Mouse (Mus musculus): ENCODE results near the gene Asprv1. TPM values are rescaled to one million over a fixed set of nuclear protein-coding genes. Genes with fewer than 3 reads are reported as not detected.

The Asprv1 gene
- polyA plus RNA-seq, 1 experiment from 2014 or later, result 0.50 TPM

- no peak for ATAC-seq (ENCODE audit: low FRiP score, low TSS enrichment)
- H3K27ac ChIP-seq (ENCODE audit: low read depth, low read length), result no peak overlapping the region
- no peaks in the 10 kb centered on the region for H3K27me3 ChIP-seq (ENCODE audit: control insufficient read depth, insufficient read depth, low read length)
- peaks cover 16% of the 10 kb centered on the region for H3K4me1 ChIP-seq (ENCODE audit: control insufficient read depth, insufficient read depth, low read length)
- 61% methylated on average over 5 of the region's 5 CpGs for WGBS
- no peak overlapping the region for H3K4me2 ChIP-seq (replicated peaks; ENCODE audit: low read depth, low read length)
- H3K9me3 ChIP-seq (ENCODE audit: control insufficient read depth, low read length), result no peaks in the 10 kb centered on the region
- no peaks in the 10 kb centered on the region for H3K36me3 ChIP-seq (ENCODE audit: control insufficient read depth, insufficient read depth, low read length)
- H3K4me3 ChIP-seq (ENCODE audit: low read length), result no peak overlapping the region
- no peak overlapping the region for H3K9ac ChIP-seq (ENCODE audit: low read depth, low read length)
These were observed 41.9 kb upstream of the Asprv1 start for GRCm38 (mm10) chr6:86586070-86586469.

- 58% methylated on average over 7 of the region's 7 CpGs for WGBS
- H3K4me2 ChIP-seq (replicated peaks; ENCODE audit: low read depth, low read length), result no peak overlapping the region
- no peaks in the 10 kb centered on the region for H3K9me3 ChIP-seq (ENCODE audit: control insufficient read depth, low read length)
- H3K4me3 ChIP-seq (ENCODE audit: low read length), result no peak overlapping the region
- ATAC-seq (ENCODE audit: low FRiP score, low TSS enrichment), result no peak
- H3K27me3 ChIP-seq (ENCODE audit: control insufficient read depth, insufficient read depth, low read length), result no peaks in the 10 kb centered on the region
- H3K4me1 ChIP-seq (ENCODE audit: control insufficient read depth, insufficient read depth, low read length), result peaks cover 16% of the 10 kb centered on the region
- no peak overlapping the region for H3K27ac ChIP-seq (ENCODE audit: low read depth, low read length)
- no peaks in the 10 kb centered on the region for H3K36me3 ChIP-seq (ENCODE audit: control insufficient read depth, insufficient read depth, low read length)
- H3K9ac ChIP-seq (ENCODE audit: low read depth, low read length), result no peak overlapping the region
These were observed 39.5 kb upstream of the Asprv1 start for GRCm38 (mm10) chr6:86588429-86588828.

GRCm38 (mm10) chr6:86593146-86593897 is 34.6 kb upstream of the Asprv1 start:
- Histone ChIP-seq H3K9ac (ENCODE audit: low read depth, low read length) (no peak overlapping the region), H3K4me3 (ENCODE audit: low read length) (no peak overlapping the region), H3K9me3 (ENCODE audit: control insufficient read depth, low read length) (no peaks in the 10 kb centered on the region), H3K27ac (ENCODE audit: low read depth, low read length) (no peak overlapping the region), H3K4me2 (replicated peaks; ENCODE audit: low read depth, low read length) (no peak overlapping the region), H3K27me3 (ENCODE audit: control insufficient read depth, insufficient read depth, low read length) (no peaks in the 10 kb centered on the region), H3K4me1 (ENCODE audit: control insufficient read depth, insufficient read depth, low read length) (no peaks in the 10 kb centered on the region), H3K36me3 (ENCODE audit: control insufficient read depth, insufficient read depth, low read length) (no peaks in the 10 kb centered on the region)
- ATAC-seq (ENCODE audit: low FRiP score, low TSS enrichment), result no peak
- WGBS, result 78% methylated on average over 10 of the region's 10 CpGs

DNA sequence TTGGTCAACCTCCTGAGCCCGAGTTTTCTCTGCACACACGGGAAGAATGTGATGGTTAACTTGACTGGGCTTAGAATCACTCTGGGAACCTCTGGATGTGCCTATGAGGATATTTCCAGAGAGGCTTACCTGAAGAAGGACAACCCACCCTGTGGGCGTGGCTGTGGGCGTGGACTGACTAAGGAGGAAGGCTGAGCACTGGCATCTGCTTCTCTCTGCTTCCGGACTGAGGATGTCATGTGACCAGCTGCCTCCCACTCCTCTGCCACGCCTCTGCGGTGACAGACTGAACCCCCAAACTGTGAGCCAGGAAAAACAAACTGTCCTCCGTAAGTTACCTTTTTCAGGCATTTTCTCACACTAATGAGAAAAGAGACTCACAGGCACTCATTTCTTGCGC is 33.3 kb upstream of the Asprv1 start:
- Histone ChIP-seq H3K9ac (ENCODE audit: low read depth, low read length) (no peak overlapping the region), H3K4me2 (replicated peaks; ENCODE audit: low read depth, low read length) (peak overlapping the region; percentile 24), H3K27ac (ENCODE audit: low read depth, low read length) (no peak overlapping the region), H3K9me3 (ENCODE audit: control insufficient read depth, low read length) (no peaks in the 10 kb centered on the region), H3K4me3 (ENCODE audit: low read length) (peak overlapping the region; percentile 14; the same call in 1 of the 2 replicates), H3K27me3 (ENCODE audit: control insufficient read depth, insufficient read depth, low read length) (no peaks in the 10 kb centered on the region), H3K4me1 (ENCODE audit: control insufficient read depth, insufficient read depth, low read length) (no peaks in the 10 kb centered on the region), H3K36me3 (ENCODE audit: control insufficient read depth, insufficient read depth, low read length) (no peaks in the 10 kb centered on the region)
- peak; percentile 17; the same call in 1 of the 2 replicates for ATAC-seq (ENCODE audit: low FRiP score, low TSS enrichment)
- 24% methylated on average over 9 of the region's 9 CpGs for WGBS

- Histone ChIP-seq H3K36me3 (ENCODE audit: control insufficient read depth, insufficient read depth, low read length) (no peaks in the 10 kb centered on the region), H3K9me3 (ENCODE audit: control insufficient read depth, low read length) (no peaks in the 10 kb centered on the region), H3K4me2 (replicated peaks; ENCODE audit: low read depth, low read length) (no peak overlapping the region), H3K4me1 (ENCODE audit: control insufficient read depth, insufficient read depth, low read length) (no peaks in the 10 kb centered on the region), H3K9ac (ENCODE audit: low read depth, low read length) (no peak overlapping the region), H3K4me3 (ENCODE audit: low read length) (no peak overlapping the region), H3K27me3 (ENCODE audit: control insufficient read depth, insufficient read depth, low read length) (no peaks in the 10 kb centered on the region), H3K27ac (ENCODE audit: low read depth, low read length) (no peak overlapping the region)
- WGBS, result 87% methylated on average over 17 of the region's 17 CpGs
- ATAC-seq (ENCODE audit: low FRiP score, low TSS enrichment), result no peak
These were observed 32.0 kb upstream of the Asprv1 start for GRCm38 (mm10) chr6:86595865-86596440.

DNA sequence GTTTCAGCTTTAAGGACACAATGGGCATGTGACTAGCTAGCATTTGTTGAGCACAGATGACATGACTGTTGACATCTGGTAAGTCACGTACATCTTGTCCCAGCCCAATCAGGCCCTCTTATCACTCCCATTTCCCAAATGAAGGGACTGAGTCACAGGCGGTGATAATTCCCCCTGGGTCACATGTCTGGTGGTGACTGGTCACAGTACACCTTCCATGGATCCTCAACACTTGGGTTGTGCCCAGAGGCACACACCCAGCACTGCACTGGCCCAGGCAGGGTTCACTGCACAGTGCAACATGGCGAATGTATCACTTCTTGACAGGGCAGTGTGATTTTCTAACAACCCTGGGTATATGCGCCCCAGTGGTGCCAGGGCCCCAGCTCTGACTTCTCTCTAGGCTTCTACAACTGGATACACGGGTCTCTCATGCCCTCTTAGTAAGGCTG is 29.2 kb upstream of the Asprv1 start:
- Histone ChIP-seq H3K4me1 (ENCODE audit: control insufficient read depth, insufficient read depth, low read length) (no peaks in the 10 kb centered on the region), H3K27me3 (ENCODE audit: control insufficient read depth, insufficient read depth, low read length) (no peaks in the 10 kb centered on the region), H3K4me3 (ENCODE audit: low read length) (no peak overlapping the region), H3K9ac (ENCODE audit: low read depth, low read length) (no peak overlapping the region), H3K9me3 (ENCODE audit: control insufficient read depth, low read length) (no peaks in the 10 kb centered on the region), H3K36me3 (ENCODE audit: control insufficient read depth, insufficient read depth, low read length) (no peaks in the 10 kb centered on the region), H3K27ac (ENCODE audit: low read depth, low read length) (no peak overlapping the region), H3K4me2 (replicated peaks; ENCODE audit: low read depth, low read length) (no peak overlapping the region)
- ATAC-seq (ENCODE audit: low FRiP score, low TSS enrichment), result no peak
- WGBS, result 77% methylated on average over 5 of the region's 5 CpGs

DNA sequence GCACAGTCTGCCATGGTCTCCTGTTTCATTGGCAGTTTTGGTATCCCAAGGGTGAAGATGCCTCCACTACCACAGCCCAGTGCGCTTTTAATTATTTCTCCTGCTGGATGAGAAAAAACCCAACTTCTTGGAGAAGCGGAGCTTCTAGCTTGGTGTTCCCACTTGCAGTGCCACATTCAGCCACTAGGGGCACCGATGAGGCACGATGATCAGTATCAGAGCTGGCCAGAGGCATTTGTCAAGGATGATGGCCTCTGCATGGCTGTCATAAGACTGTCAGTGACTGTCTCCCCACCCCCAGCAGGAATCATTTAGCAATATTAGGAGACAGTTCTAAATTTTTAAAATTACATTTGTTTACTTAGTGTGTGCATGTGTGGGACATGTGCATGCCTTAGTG is 28.8 kb upstream of the Asprv1 start:
- Histone ChIP-seq H3K27me3 (ENCODE audit: control insufficient read depth, insufficient read depth, low read length) (no peaks in the 10 kb centered on the region), H3K9me3 (ENCODE audit: control insufficient read depth, low read length) (no peaks in the 10 kb centered on the region), H3K4me1 (ENCODE audit: control insufficient read depth, insufficient read depth, low read length) (no peaks in the 10 kb centered on the region), H3K4me3 (ENCODE audit: low read length) (no peak overlapping the region), H3K36me3 (ENCODE audit: control insufficient read depth, insufficient read depth, low read length) (no peaks in the 10 kb centered on the region), H3K4me2 (replicated peaks; ENCODE audit: low read depth, low read length) (no peak overlapping the region), H3K9ac (ENCODE audit: low read depth, low read length) (no peak overlapping the region), H3K27ac (ENCODE audit: low read depth, low read length) (no peak overlapping the region)
- ATAC-seq (ENCODE audit: low FRiP score, low TSS enrichment), result peak; percentile 39; the same call in 1 of the 2 replicates
- WGBS, result 22% methylated on average over 4 of the region's 4 CpGs

DNA sequence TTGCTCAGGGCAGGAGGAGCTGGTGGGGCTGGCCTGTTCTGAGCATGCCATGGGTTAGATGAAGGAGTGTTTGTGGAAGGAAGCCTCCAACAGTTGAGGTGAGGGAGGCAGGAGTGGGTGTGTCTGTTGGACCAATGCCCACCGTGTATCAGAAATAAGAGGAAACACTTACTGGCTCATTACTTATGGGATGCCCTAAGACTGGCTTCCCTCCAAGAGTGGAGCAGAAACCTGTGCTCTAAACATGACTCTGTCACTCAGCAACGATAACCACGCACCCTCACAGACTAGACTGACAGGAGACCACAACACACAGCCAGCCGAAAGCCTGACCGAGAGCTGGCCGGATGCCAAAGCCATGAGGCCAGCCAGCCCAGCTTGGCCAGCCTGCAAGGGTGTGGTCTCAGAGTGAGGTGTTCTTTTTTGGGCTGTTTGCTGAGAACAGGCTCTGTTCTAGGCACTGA is 28.0 kb upstream of the Asprv1 start:
- ATAC-seq (ENCODE audit: low FRiP score, low TSS enrichment), result peak; percentile 21; the same call in 1 of the 2 replicates
- Histone ChIP-seq H3K4me1 (ENCODE audit: control insufficient read depth, insufficient read depth, low read length) (no peaks in the 10 kb centered on the region), H3K4me3 (ENCODE audit: low read length) (no peak overlapping the region), H3K4me2 (replicated peaks; ENCODE audit: low read depth, low read length) (no peak overlapping the region), H3K27ac (ENCODE audit: low read depth, low read length) (no peak overlapping the region), H3K9ac (ENCODE audit: low read depth, low read length) (no peak overlapping the region), H3K36me3 (ENCODE audit: control insufficient read depth, insufficient read depth, low read length) (no peaks in the 10 kb centered on the region), H3K27me3 (ENCODE audit: control insufficient read depth, insufficient read depth, low read length) (no peaks in the 10 kb centered on the region), H3K9me3 (ENCODE audit: control insufficient read depth, low read length) (no peaks in the 10 kb centered on the region)
- 51% methylated on average over 6 of the region's 6 CpGs for WGBS

DNA sequence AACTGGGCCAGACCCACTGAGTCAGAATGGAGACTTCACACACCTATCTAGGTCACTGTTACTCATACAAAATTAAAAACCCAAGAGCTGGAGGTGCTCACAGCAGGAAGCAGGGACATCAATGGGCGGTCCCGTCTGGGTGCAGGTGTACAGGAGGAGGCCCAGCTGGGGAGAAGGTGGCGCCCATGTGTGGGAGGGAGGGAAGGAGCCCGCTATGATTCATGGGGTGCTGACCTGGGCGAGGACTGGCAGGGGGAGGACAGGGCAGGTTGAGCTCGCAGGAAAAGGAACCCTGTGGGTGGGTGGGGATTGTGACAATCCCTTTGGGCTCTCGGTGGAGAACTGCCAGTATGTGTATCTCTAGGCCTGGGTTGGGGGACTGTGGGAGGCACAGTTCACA is 22.7 kb upstream of the Asprv1 start:
- Histone ChIP-seq H3K27me3 (ENCODE audit: control insufficient read depth, insufficient read depth, low read length) (no peaks in the 10 kb centered on the region), H3K4me1 (ENCODE audit: control insufficient read depth, insufficient read depth, low read length) (no peaks in the 10 kb centered on the region), H3K4me2 (replicated peaks; ENCODE audit: low read depth, low read length) (no peak overlapping the region), H3K27ac (ENCODE audit: low read depth, low read length) (no peak overlapping the region), H3K4me3 (ENCODE audit: low read length) (no peak overlapping the region), H3K36me3 (ENCODE audit: control insufficient read depth, insufficient read depth, low read length) (no peaks in the 10 kb centered on the region), H3K9ac (ENCODE audit: low read depth, low read length) (no peak overlapping the region), H3K9me3 (ENCODE audit: control insufficient read depth, low read length) (no peaks in the 10 kb centered on the region)
- ATAC-seq (ENCODE audit: low FRiP score, low TSS enrichment), result no peak
- WGBS, result 38% methylated on average over 7 of the region's 7 CpGs

Data from kidney, embryonic 14.5 days (tissue).